Mouse (Mus musculus) lung, embryonic 14.5 days (tissue): ENCODE data around the gene Vtcn1. TPM values are rescaled to one million over a fixed set of nuclear protein-coding genes. Genes with fewer than 3 reads are reported as not detected.
"Not testable (repeated sequence)": the region's sequence is repeated elsewhere in the genome, so short reads cannot be mapped to it uniquely, and the experiment has no call there.

Experiments used
- ATAC-seq: fragments of 200-750 bp; cut with Nextera tagmentation; 2 replicates; pipeline ENCODE4 v1.8.0; 2017; ENCODE audit warnings: mild to moderate bottlenecking, moderate TSS enrichment, moderate library complexity; ENCODE audit not compliant: insufficient read depth
- DNase-seq: peaks from one replicate; pipeline ENCODE4 v3.0.0-alpha.2; 2015
- H3K27ac ChIP-seq: fragments of 300-500 bp; sonication (generic); 2 replicates; pipeline ENCODE4 v1.5.1; 2014; ENCODE audit warnings: low read depth, mild to moderate bottlenecking, moderate library complexity
- H3K27me3 ChIP-seq: fragments of 300-500 bp; sonication (generic); 2 replicates; pipeline ENCODE4 v1.6.1; 2014; ENCODE audit warnings: low read length, control low read depth; ENCODE audit not compliant: insufficient read depth
- H3K36me3 ChIP-seq: fragments of 300-500 bp; sonication (generic); 2 replicates; pipeline ENCODE4 v1.6.1; 2014; ENCODE audit warnings: control low read depth; ENCODE audit not compliant: insufficient read depth
- H3K4me1 ChIP-seq: fragments of 300-500 bp; sonication (generic); 2 replicates; pipeline ENCODE4 v1.6.1; 2014; ENCODE audit warnings: antibody characterized with exemption, control low read depth; ENCODE audit not compliant: insufficient read depth
- H3K4me2 ChIP-seq: fragments of 300-500 bp; sonication (generic); 2 replicates; pipeline ENCODE4 v1.6.1; 2014; ENCODE audit warnings: mild to moderate bottlenecking
- H3K4me3 ChIP-seq: fragments of 300-500 bp; sonication (generic); 2 replicates; pipeline ENCODE4 v1.5.1; 2014; ENCODE audit warnings: low read depth, low read length
- H3K9ac ChIP-seq: fragments of 300-500 bp; sonication (generic); 2 replicates; pipeline ENCODE4 v1.6.1; 2014
- H3K9me3 ChIP-seq: fragments of 300-500 bp; sonication (generic); 2 replicates; pipeline ENCODE4 v1.6.1; 2016; ENCODE audit warnings: low read depth, low read length, control low read depth
- CTCF ChIP-seq: IDR thresholded peaks from 2 replicates; pipeline ENCODE4 v1.5.1; 2016; ENCODE audit warnings: antibody characterized with exemption, low read depth
- WGBS: fragments of 180-500 bp; shearing (Covaris S2); extraction: QIAGEN DNeasy Blood & Tissue Kit; methylation state at CpG from one replicate; pipeline ENCODE4 v1.1.7; 2014; 5-methylcytosine and 5-hydroxymethylcytosine counted together
- polyA plus RNA-seq: library from polyadenylated mRNA; unstranded; fragments of >200 nt; fragmentation: Nextera tagmentation; extraction: Ambion mirVana; gene quantifications from 2 replicates; pipeline ENCODE4 v1.2.1, GENCODE M21; 2014

The Vtcn1 gene
- polyA plus RNA-seq, 1 experiment from 2014 or later: 0.09 TPM

GRCm38 (mm10) chr3:100797166-100798145 lies 27.8 kb upstream of the Vtcn1 start:
- Histone ChIP-seq H3K27ac (no peak overlapping the region), H3K4me2 (no peak overlapping the region), H3K9me3 (no peaks in the 10 kb centered on the region), H3K4me1 (no peaks in the 10 kb centered on the region), H3K9ac (no peak overlapping the region), H3K27me3 (no peaks in the 10 kb centered on the region), H3K4me3 (no peak overlapping the region), H3K36me3 (no peaks in the 10 kb centered on the region)
- no peak for ATAC-seq
- TF ChIP-seq CTCF: no peak
- WGBS: 79% methylated on average over 6 of the region's 6 CpGs
- no peak for DNase-seq

- TF ChIP-seq CTCF: no peak
- H3K4me3 ChIP-seq: no peak overlapping the region
- no peaks in the 10 kb centered on the region for H3K9me3 ChIP-seq
- no peaks in the 10 kb centered on the region for H3K27me3 ChIP-seq
- H3K4me2 ChIP-seq: no peak overlapping the region
- WGBS: 82% methylated on average over 3 of the region's 3 CpGs
- ATAC-seq (no peak), DNase-seq (no peak)
- H3K36me3 ChIP-seq: no peaks in the 10 kb centered on the region
- no peak overlapping the region for H3K27ac ChIP-seq
- H3K9ac ChIP-seq: no peak overlapping the region
- H3K4me1 ChIP-seq: no peaks in the 10 kb centered on the region
Observed at GRCm38 (mm10) chr3:100798872-100799422, 26.3 kb upstream of the Vtcn1 start.

GRCm38 (mm10) chr3:100804975-100805374 lies 20.3 kb upstream of the Vtcn1 start:
- H3K27ac ChIP-seq: no peak overlapping the region
- H3K4me3 ChIP-seq: no peak overlapping the region
- 55% methylated on average over 1 of the region's 1 CpGs for WGBS
- H3K4me2 ChIP-seq: no peak overlapping the region
- H3K9ac ChIP-seq: no peak overlapping the region
- no peak for ATAC-seq
- H3K4me1 ChIP-seq: no peaks in the 10 kb centered on the region
- H3K27me3 ChIP-seq: no peaks in the 10 kb centered on the region
- DNase-seq: no peak
- TF ChIP-seq CTCF: no peak
- no peaks in the 10 kb centered on the region for H3K9me3 ChIP-seq
- no peaks in the 10 kb centered on the region for H3K36me3 ChIP-seq

- H3K4me2 ChIP-seq: no peak overlapping the region
- ATAC-seq (no peak), DNase-seq (no peak)
- H3K4me3 ChIP-seq: no peak overlapping the region
- H3K4me1 ChIP-seq: no peaks in the 10 kb centered on the region
- H3K27ac ChIP-seq: no peak overlapping the region
- no peaks in the 10 kb centered on the region for H3K27me3 ChIP-seq
- H3K9ac ChIP-seq: no peak overlapping the region
- H3K36me3 ChIP-seq: no peaks in the 10 kb centered on the region
- 34% methylated on average over 6 of the region's 6 CpGs for WGBS
- TF ChIP-seq CTCF: no peak
- no peaks in the 10 kb centered on the region for H3K9me3 ChIP-seq
Observed at GRCm38 (mm10) chr3:100805925-100806324, 19.3 kb upstream of the Vtcn1 start.

- H3K36me3 ChIP-seq: no peaks in the 10 kb centered on the region
- H3K4me2 ChIP-seq: no peak overlapping the region
- H3K9ac ChIP-seq: no peak overlapping the region
- H3K9me3 ChIP-seq: no peaks in the 10 kb centered on the region
- no peak overlapping the region for H3K27ac ChIP-seq
- H3K4me3 ChIP-seq: no peak overlapping the region
- no peak for DNase-seq
- no peaks in the 10 kb centered on the region for H3K4me1 ChIP-seq
- 69% methylated on average over 2 of the region's 2 CpGs for WGBS
- no peak for ATAC-seq
- no peak for TF ChIP-seq CTCF
- H3K27me3 ChIP-seq: no peaks in the 10 kb centered on the region
Observed at GRCm38 (mm10) chr3:100810461-100810860, 14.8 kb upstream of the Vtcn1 start.

GRCm38 (mm10) chr3:100811836-100812235 lies 13.4 kb upstream of the Vtcn1 start:
- no peak for DNase-seq
- H3K4me3 ChIP-seq: no peak overlapping the region
- no peak overlapping the region for H3K27ac ChIP-seq
- no peak for ATAC-seq
- H3K4me1 ChIP-seq: no peaks in the 10 kb centered on the region
- H3K9me3 ChIP-seq: no peaks in the 10 kb centered on the region
- no peak overlapping the region for H3K4me2 ChIP-seq
- H3K36me3 ChIP-seq: no peaks in the 10 kb centered on the region
- WGBS: 78% methylated on average over 2 of the region's 2 CpGs
- no peak for TF ChIP-seq CTCF
- no peaks in the 10 kb centered on the region for H3K27me3 ChIP-seq
- no peak overlapping the region for H3K9ac ChIP-seq

GRCm38 (mm10) chr3:100815490-100815889 lies 9.8 kb upstream of the Vtcn1 start:
- ATAC-seq, H3K9ac ChIP-seq, H3K36me3 ChIP-seq, H3K4me2 ChIP-seq, H3K4me3 ChIP-seq, H3K9me3 ChIP-seq, H3K4me1 ChIP-seq, H3K27me3 ChIP-seq, DNase-seq, H3K27ac ChIP-seq: not testable (repeated sequence)
- 35% methylated on average over 1 of the region's 1 CpGs for WGBS
